Mouse (Mus musculus) liver, adult 2 months (tissue): Measurements from ENCODE around the gene Vmp1.

Experiments used
- CTCF ChIP-seq: fragments of 200-500 bp; IDR thresholded peaks from 2 replicates; pipeline ENCODE4 v1.5.1; 2011; ENCODE audit warnings: low read depth, low read length, control low read depth
- POLR2A ChIP-seq: fragments of 200-500 bp; IDR thresholded peaks from 2 replicates; pipeline ENCODE4 v1.6.1; 2011; ENCODE audit warnings: low read length, control low read depth; ENCODE audit not compliant: insufficient read depth; ENCODE audit errors: extremely low read depth

GRCm38 (mm10) chr11:86690383-86690782 lies 6.7 kb upstream of the Vmp1 start:
- TF ChIP-seq CTCF (no peak), POLR2A (no peak)
